Mouse (Mus musculus) retina, embryonic 14.5 days (tissue): Measurements from ENCODE around the gene Prcc.
"Not testable (repeated sequence)": the region's sequence is repeated elsewhere in the genome, so short reads cannot be mapped to it uniquely, and the experiment has no call there.

Source experiments
- DNase-seq: peaks from one replicate; pipeline ENCODE4 v3.0.0-alpha.2; 2015; ENCODE audit warnings: low spot score

Prcc gene

DNA sequence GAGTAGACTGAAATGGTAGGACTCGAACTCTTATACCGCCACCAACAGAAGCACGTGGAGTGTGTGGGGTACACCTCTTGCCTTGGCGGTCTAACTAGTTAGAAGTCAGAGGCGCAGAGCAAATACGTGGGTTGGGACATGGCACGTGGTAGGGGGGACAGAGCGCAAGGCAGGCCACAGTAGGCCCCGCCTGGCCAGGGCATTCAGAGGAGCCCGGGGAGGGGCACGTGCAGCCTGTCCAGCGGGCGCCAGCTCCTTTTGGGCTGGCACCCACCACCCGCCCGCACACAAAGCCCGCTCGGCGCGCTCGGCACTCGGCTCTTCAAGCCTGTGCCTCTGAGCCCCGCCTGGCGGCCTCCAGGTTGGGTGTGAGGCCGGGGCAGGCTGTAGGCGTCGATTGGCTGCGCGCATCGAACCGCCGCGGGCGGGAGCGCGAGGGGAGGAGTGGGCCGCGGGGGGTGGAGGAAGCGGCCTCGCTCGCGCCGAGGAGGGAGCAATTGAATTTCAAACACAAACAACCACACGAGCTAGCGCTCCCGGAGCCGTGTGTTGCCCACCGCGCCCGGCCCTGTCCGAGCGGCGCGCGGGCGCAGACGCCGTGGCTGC lies 20.6 kb upstream of the Prcc start, which contains the start of gene Hdgf:
TSS of gene Hdgf (plus strand) at position 442 of the 606 bp plus-strand sequence.
- DNase-seq: peak; percentile 97

DNA sequence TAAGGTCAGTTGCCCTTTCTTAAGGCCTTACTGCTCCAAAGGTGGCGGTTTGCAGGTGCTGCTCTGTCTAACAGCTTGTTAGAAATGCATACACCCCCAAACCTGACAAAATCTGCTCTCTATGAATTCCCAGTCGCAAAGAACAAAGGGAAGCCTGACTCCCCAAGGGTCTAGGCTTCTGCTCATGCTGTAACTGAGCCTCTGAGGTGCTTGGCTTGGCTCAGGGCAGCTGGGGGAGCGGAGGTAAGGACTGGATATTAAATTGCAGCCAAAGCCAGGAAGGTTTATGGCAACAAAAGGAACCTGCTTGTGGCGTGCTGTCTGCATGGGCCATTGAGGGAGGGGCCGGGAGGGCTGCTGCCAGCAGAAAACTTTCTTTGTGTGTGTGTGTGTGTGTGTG lies 18.4 kb upstream of the Prcc start:
- DNase-seq: no peak

DNA sequence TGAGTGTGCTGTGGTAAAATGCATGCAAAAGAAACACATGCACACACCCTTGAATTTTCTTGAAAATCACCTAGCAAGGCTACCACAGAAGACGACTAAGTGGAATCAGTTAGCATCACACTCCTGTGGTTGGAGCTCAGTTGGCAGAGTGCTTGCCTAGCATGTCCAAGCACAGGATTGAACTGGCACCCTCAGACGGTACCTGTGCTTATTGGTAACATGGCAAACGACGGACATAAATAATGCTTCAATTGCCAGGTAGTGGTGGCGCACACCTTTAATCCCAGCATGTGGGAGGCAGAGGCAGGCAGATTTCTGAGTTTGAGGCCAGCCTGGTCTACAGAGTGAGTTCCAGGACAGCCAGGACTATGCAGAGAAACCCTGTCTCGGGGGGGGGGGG lies 16.6 kb upstream of the Prcc start:
- not testable (repeated sequence) for DNase-seq

DNA sequence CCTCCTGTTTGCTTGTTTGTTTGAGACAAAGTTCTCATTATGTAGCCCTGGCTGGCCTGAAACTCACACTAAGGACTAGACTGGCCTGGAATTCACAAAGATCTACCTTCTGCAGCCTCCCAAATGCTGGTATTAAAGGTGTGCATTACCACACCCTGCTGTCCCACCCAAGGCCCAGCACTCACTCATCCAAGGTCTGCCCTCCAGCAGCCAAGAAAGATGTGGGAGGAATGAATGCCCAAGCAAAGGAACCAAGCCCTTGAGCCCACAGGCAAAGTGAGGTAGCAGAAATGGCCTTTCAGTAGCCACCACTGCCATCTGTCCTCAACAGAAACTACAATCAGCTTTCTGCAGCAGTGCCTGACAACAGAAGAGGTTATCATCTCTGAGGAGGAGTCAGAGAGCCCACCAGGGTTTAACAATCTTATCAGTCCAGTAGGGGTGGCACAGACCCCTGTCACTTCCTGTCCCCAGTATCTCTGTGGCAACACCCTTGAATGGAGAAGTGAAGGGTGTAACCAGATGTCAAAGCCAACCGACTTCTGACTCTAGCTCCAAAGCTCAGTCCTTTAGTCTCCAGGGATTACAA lies 15.7 kb upstream of the Prcc start:
- no peak for DNase-seq

DNA sequence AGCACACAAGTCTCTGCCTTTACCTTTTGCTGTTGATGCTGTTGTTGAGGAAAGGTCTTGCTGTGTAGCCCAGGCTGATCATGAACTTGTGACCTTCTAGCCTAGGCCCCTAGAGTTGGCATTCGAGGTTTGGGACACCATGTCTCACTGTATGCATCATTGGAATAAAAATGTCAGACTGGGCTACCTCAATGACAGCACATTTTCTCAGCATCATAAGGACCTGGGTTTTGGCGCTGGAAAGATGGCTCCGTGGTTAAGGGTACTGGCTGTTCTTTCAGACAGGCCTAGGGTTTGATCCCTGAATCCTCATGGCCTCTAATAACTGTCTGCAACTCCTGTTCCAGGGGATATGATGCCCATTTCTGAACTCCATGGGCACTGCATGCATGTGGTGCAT lies 14.4 kb upstream of the Prcc start:
- no peak for DNase-seq

DNA sequence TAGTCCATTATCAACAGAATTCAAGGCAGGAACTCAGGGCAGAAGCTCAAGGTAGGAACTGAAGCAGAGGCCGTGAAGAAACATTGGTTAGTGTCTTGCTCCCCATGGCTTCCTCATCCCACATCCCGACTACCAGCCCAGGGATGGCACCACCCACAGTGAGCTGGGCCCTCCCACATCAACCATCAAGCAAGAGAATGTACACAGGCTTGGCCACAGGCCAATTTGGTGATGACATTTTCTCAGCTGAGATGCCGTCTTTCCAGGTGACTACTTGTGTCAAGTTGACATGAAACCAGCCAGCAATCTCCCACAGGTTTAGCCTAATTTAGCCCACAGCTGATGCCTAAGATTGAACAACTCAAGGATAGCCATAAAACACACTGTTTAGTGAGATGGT lies 13.9 kb upstream of the Prcc start:
- no peak for DNase-seq

DNA sequence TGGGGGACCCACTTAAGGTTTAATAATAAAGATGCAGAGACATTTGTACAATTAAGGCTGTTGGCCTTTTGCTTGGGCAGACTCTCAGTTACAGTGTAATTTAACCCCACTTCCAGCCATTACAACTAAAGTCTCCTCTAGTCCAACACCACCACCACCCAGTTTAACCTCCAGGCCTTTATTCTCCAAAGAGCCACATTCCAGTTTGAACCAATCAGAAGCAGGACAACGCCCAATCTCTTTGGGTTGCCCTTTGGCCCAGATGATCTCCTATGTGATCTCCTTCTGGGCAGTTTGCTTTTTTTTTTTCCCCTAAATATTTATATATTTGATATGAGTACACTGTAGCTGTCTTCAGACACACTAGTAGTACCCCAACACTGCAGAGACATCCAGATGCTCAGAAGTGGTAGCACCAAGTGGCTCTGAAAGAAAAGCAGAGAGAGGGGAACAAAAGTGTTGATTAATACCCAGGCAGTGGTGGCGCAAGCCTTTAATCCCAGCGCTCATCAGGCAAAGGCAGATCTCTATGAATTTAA lies 8.0 kb upstream of the Prcc start:
- DNase-seq: no peak

DNA sequence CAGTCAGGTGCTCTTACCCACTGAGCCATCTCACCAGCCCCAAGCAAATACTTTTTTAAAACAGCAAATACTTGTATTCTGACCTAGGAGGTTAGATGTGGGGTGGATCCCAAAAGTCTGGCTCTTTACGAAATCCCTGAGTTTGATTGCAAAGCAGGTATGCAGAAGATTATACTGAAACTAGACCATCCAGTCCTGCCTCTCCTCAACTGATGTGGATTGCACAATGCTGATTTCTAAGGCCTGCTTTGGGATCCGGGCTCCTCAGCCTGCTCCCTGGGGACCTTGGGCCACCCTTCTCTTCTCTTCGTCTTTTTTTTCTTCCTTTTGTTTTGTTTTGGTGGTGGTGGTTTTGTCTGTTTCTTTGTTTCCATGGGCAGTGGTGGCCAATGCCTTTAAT lies 6.1 kb upstream of the Prcc start:
- no peak for DNase-seq

DNA sequence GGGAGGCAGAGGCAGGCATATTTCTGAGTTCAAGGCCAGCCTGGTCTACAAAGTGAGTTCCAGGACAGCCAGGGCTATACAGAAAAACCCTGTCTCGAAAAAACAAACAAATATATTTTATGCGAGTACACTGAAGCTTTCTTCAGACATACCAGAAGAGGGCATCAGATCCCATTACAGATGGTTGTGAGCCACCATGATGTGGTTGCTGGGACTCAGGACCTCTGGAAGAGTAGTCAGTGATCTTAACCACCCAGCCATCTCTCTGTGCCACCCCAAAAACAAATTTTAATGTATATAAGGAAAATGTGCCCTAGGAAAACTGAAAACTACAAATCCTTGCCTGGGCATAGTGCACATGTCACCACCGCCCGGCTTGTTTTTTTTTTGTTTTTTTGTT lies 2.0 kb upstream of the Prcc start:
- not testable (repeated sequence) for DNase-seq

DNA sequence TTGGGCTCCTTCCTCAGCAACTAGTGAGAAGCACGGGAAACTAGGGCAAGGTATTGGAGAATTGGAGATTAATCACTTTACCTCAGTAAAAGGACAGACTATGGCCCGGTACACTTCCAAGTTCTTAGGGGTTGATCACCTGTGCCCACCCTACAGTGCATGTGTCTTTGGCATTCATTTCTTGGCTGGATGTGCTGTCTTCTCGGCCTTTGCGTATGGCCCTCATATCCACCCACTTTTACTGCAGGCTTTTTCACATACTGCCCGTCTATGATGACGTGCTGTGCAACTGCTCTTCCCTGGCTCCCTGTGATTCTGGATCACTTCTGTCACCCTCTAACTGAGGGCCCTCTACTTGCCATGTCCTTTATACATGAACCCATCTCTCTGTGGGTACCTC lies 1.0 kb upstream of the Prcc start:
- no peak for DNase-seq

DNA sequence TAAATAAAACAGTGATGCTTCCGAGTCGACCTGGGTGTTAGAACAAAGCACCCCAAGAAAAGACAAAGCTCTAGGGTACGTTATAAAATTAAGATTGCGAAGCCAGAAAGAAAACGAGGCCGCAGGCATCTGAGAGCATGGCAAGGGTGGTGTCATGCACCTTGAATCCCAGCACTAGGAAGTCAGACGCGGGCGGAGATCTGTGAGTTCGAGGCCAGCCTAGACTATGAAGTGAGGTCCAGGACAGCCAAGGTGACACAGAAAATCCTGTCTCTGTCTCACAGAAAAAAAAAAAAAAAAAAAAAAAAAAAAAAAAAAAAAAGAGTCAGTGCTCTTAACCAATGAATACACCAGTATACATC lies 577 bp upstream of the Prcc start:
- no peak for DNase-seq

DNA sequence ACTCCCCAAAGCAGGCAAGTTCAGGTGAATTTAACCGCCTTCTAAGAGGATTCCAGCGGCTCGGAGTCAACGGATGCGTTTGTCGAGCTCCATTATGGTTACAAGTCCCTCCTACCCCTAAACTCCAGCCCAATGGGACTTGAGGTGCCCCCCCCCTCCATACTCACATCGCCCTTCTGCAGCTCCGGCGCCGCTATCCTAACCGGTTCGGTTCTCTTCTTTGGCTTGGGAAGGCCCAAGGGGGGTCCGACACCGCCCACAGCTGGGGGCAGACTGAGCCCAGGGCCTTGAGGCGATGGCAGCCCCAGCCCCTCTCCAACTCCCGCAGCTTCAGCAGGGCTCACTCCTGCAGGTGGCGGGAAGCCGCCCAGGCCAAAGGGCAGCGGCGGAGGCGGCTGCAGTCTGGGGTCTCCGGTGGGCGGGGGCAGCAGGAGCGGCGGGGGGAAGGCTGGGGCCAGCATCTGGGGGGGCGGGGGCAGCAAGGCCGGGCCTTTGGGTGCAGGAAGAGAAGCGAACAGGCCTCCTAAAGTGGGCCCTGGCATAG lies 628 bp downstream of the Prcc start:
- DNase-seq: peak; percentile 41

DNA sequence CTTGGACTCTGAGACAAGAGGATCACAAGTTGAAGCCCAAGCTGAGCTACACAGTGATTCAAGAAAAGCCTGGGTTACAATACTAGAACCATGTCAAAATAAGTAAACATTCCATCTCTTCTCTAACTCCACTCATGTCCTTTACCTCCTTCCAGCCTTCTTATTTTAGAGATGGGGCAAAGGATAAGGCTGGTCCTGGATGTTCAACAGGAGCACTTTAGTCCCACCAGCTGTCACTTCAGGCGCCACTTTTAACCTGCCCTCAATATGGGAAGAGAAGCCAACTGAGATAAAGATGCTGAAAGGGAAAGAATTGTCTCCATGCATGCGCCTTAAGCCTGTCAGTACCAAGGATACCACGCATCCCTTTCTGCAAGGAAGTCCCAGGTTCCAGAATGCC lies 1.1 kb downstream of the Prcc start:
- no peak for DNase-seq

DNA sequence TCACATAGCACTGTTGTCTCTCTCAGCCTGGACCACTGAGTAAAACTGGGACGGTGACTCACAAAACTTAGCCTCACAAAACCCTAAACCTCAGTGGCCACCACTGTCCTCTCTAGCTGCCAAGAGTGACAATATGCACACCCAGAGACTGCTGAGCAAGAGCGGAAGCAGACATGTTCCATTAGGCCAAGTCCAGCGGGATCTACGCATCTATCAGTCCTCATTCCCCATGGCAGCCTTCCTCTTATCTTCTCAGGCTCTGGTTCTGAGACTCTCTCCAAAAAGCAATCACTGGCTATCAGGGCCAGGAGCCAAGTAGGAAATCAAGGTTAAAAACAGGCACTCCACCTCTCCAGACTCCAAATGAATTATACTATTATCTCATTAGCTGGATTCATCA lies 7.7 kb downstream of the Prcc start:
- no peak for DNase-seq

DNA sequence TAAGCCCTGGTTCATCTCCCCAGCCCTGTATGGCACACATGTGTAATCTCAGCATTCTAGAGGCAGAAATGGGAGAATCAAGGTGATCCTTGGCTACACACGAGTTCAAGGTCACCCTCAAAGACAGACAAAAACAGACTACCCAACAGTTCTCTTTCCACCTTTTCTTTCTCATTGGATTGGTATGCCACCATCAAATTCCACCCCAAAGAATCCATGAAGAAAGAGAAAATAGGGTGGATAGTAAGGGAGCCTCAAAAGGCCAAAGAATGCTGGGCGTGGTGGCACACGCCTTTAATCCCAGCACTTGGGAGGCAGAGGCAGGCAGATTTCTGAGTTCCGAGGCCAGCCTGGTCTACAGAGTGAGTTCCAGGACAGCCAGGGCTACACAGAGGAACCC lies 21.3 kb downstream of the Prcc start:
- not testable (repeated sequence) for DNase-seq

DNA sequence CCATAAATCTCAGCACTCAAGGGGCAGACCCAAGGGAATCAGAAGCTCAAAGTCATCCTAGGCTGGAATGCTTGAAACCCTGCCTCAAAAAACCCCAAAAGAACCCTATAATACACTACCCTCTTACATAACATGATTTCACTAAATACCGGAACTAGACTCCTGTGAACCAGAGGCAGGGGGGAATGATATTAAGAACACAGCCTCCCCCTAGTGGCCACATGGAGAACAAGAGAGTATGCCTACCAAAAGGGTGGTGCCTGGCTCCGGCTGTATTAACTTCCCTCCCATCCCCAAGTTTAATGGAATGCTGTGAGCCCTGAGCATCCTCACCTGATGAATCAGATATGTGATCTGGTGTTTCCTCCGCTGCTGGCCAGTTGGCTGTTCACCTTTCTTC lies 25.6 kb downstream of the Prcc start:
- peak; percentile 85 for DNase-seq

DNA sequence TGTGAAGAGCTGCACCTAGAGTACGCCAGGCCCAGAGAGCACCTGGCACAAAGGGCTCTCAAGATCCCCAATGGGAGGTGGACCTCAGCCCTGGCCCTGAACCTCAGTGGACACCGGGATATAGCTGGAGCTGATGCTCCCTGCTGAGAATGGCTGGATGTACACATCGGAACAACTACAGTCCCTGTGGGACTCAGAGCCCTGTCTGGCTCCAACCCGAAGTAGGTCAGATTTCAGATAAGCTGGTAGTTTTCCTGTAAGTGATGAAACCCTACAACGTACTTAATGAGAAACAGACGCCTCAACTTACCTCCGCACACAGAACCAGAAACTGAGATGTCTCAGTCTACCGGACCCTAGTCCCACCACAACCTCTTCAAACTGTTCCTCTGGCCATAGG lies 27.7 kb downstream of the Prcc start:
- DNase-seq: no peak

DNA sequence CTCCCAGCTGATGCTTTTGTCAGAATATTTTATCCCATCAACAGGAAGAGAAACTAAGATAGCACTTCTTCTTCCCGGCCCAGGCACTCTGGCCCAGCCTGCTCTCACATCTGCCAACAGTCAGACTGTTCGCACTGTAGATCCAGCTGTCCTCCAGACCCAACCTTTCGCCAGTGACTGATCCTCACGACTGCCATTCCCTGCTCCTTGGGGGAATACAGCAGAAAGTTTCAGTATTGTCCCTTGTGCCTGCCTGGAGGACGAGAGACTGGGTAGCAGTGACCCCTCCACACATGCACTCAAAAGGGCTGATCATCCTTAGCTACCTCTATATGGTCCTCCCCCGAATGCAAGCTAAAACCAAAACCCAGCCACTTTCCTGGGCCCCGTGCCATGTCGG lies 29.5 kb downstream of the Prcc start:
- no peak for DNase-seq

DNA sequence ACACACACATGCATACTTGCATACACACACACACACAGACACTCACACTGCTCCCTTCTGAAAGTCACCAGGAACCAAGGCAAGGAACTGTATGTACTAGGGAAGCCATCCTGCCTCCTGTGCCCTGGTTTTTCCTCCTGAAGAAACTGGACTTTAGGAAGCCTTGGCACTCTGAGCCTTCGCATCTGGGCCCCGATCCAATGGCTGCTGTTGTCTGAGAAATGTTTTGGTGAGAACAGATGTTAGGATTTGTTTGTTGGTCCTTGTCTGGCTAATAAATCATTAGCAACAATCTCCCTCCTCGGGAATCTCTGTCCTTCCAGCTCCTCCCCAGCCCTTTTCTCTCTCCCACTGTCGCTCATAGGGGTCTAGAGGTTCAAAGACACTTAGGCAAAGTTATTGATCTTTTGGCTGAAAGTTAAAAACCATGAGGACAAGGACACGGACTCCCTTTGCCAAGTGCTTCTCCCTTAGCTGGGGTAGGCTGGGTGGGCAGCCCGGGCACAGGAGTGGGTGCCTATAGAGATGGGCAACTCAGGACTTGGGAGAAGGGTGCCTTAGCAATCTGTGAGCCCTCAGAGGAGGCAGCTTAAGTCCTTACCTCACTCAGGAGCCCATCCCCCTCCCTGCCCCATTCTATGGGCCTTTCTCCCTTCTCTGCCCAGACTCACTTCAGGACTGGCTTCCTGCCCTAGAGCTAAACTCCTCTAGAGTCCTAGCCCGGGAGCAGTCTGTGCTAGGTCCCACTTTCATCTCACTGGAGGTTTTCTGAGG lies 30.4 kb downstream of the Prcc start:
- no peak for DNase-seq

DNA sequence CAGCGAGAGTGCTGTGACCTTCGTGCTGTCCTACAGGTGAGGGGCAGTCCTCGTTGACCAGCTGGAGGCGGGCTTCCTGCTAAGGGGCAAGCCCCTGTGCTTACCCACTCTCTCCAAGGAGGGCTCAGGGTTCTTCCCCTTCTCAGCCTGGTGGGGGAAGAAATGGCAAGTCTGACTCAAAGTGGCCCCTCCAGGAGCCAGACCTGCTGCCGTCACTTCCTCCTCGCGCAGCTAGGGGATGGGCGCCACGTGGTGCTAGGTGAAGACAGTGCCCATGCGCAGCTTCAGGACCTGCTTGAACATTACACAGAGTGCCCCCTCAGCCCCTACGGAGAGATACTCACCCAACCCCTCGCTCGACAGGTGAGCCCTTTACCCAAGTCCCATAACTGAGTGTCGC lies 36.3 kb downstream of the Prcc start:
- no peak for DNase-seq

DNA sequence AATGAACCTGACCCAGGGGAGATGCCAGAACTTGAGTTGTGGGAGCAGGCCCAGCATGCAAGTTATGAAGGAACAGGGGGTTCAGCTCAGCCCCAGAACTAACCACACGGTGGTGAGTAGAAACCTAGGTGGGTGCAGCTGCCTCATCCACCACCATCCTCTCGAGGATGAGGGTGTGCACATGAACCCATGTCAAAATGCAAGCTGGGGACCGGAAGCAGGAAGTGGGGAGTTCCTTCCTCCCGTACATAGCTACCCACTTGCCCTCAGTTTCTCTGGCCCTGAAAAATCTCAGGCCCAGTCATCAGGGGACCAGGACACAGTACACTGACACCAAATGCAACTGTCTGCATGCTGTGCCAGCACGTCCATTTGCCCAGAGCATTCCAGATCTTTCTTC lies 37.7 kb downstream of the Prcc start:
- no peak for DNase-seq

DNA sequence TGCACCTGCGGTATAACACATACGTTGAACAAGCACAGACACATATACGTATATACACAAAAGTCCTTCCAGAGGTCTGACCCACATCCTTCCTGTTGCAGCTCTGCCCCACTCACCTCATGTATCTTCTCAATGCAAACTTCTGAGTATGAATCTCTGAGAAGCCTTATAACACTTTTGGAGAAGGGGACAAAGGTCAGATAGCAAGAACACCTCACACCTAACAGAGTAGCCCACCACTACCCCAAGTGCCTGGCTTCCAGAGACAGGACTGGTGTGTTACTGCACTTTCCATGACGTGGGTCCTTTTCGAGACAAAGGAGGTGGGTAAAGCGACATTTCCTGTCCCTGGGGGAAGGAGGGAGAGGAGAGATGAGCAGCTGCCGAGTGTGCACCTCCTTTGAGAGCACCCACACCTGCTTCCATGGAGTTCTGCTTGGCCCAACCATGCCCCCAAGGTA lies 38.7 kb downstream of the Prcc start, which contains the start of gene Sh2d2a:
TSS of gene Sh2d2a (plus strand) at position 106 of the 461 bp plus-strand sequence.
- DNase-seq: no peak

DNA sequence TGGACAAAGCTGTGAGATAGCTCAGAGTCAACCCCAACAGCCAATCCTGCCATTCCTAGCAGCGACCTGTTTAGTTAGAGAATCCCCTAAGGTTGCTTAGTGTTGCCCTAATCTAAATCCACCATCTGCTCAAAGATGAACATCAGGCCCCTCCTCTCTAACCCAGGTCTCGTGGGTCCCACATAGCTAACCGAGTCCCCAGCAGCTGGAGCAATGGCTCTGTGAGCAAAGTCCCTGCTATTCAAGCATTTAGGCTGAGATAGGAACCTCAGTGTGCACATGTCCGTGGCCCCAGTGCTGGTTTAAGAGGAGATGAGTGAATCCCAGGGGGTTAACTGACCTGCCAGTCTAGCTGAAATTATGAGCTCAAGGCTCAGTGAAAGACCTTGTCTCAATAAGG lies 39.2 kb downstream of the Prcc start:
- peak; percentile 12 for DNase-seq
